Mouse (Mus musculus): ENCODE results near the gene Ehf.

The Ehf gene

DNA sequence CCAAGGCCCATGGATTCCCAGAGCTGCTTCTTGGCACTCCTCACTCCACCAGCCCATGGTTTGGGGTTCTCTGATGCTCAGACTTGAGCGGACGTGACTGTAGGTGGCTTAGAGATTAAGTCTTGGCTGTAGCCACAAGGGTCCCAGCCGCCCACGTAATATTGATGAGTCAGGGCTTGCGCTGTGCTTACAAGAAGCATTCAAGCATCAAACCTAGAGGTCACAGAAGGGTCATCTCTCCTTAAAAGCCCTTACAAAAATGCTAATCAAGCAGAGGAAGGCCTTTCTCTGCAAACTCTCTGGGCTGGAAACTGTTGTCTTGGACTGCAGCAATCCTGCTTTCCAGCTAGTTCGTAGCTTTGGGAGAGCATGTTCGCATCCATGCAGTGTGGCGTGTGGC lies 88.2 kb downstream of the Ehf start:
- DNase-seq (ENCODE audit: low spot score in 2 of 2), result no peak

DNA sequence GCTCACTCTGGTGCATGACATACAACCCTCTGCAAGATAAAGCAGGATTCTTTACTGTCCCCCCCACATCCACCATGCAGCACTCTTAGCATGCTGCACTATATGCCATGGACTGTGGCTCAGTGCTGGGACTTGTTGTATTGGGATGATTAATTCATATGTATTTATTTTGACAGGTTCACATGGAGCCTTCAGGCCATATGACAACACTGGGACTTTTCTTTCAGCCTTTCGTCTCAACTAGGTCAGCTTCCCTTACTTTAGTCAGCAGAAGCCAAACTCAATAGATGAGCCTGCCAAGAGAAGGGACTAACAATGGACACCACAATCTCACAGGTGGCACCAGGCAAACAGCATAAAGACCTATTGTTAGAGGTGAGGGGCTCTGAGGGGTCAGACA lies 89.5 kb downstream of the Ehf start:
- DNase-seq (ENCODE audit: low spot score in 2 of 2), result no peak
